In genomic region chr10:52025821-52026220, GRCm38 (mm10) we compare ENCODE assay signal across 34 mouse cellular contexts. TPM values are rescaled to one million over a fixed set of nuclear protein-coding genes. Genes with fewer than 3 reads are reported as not detected.
DNase-seq lines count a peak whose midpoint lies in the region; ATAC-seq and TF ChIP-seq lines count a peak whose summit lies in the region.
"Had no signal": no experiment of that assay in that cellular context is flagged by ENCODE, and none has a peak within 500 bp of the region (broad histone marks: within the 10 kb centered on the region; RNA-seq: fewer than 3 reads in every experiment).

No protein-coding gene starts in this region.

- H3K9me3 ChIP-seq in limb, embryonic 13.5 days: no peaks in the 10 kb centered on the region
- H3K9me3 ChIP-seq in limb, embryonic 10.5 days (replicated peaks): no peaks in the 10 kb centered on the region
- no peaks in the 10 kb centered on the region for H3K9me3 ChIP-seq in neural tube, embryonic 11.5 days (ENCODE audit: control insufficient read depth, low read length)
- no peaks in the 10 kb centered on the region for H3K9me3 ChIP-seq in neural tube, embryonic 15.5 days (replicated peaks)
- H3K9me3 ChIP-seq: embryonic facial prominence, embryonic 10.5 days; embryonic facial prominence, embryonic 13.5 days; forebrain, embryonic 13.5 days; G1E; heart, embryonic 10.5 days; heart, embryonic 13.5 days; hindbrain, embryonic 15.5 days had no signal

- H3K9ac ChIP-seq in limb, embryonic 13.5 days: no peak overlapping the region
- H3K9ac ChIP-seq in neural tube, embryonic 11.5 days (ENCODE audit: low read length): no peak overlapping the region
- H3K9ac ChIP-seq in neural tube, embryonic 15.5 days (replicated peaks): no peak overlapping the region
- H3K9ac ChIP-seq: embryonic facial prominence, embryonic 13.5 days; forebrain, embryonic 13.5 days; heart, embryonic 13.5 days; hindbrain, embryonic 15.5 days had no signal

- H3K4me2 ChIP-seq in limb, embryonic 13.5 days (replicated peaks): 0 out of 2 replicates have a peak overlapping the region, but pooled peaks have one; percentile 7
- no peak overlapping the region for H3K4me2 ChIP-seq in neural tube, embryonic 11.5 days (ENCODE audit: low read depth)
- no peak overlapping the region for H3K4me2 ChIP-seq in neural tube, embryonic 15.5 days
- H3K4me2 ChIP-seq: embryonic facial prominence, embryonic 13.5 days; forebrain, embryonic 13.5 days; heart, embryonic 13.5 days; hindbrain, embryonic 15.5 days had no signal

- intact Hi-C loops in gastrocnemius, adult 2 months (cut with DNase I): loop anchor here (2.0 to 5.0 kb wide), 2 partner anchors 47 to 234 kb away; no protein-coding TSS in a partner anchor

- H3K36me3 ChIP-seq in limb, embryonic 13.5 days: no peaks in the 10 kb centered on the region
- H3K36me3 ChIP-seq in limb, embryonic 10.5 days: no peaks in the 10 kb centered on the region
- no peaks in the 10 kb centered on the region for H3K36me3 ChIP-seq in neural tube, embryonic 11.5 days (ENCODE audit: control insufficient read depth, insufficient read depth, low read length)
- no peaks in the 10 kb centered on the region for H3K36me3 ChIP-seq in neural tube, embryonic 15.5 days
- H3K36me3 ChIP-seq: embryonic facial prominence, embryonic 10.5 days; embryonic facial prominence, embryonic 13.5 days; G1E; heart, embryonic 10.5 days; heart, embryonic 13.5 days; hindbrain, embryonic 15.5 days had no signal

- H3K27ac ChIP-seq in gastrocnemius, adult 2 months: peak overlapping the region; percentile 89
- no peak overlapping the region for H3K27ac ChIP-seq in limb, embryonic 13.5 days
- no peak overlapping the region for H3K27ac ChIP-seq in limb, embryonic 10.5 days
- H3K27ac ChIP-seq in neural tube, embryonic 11.5 days (ENCODE audit: low read depth, low read length): no peak overlapping the region
- H3K27ac ChIP-seq in neural tube, embryonic 15.5 days (replicated peaks): no peak overlapping the region
- H3K27ac ChIP-seq: embryonic facial prominence, embryonic 10.5 days; embryonic facial prominence, embryonic 13.5 days; forebrain, embryonic 13.5 days; heart, adult 2 months; heart, embryonic 10.5 days; heart, embryonic 13.5 days; hindbrain, embryonic 15.5 days had no signal

- no peak for TF ChIP-seq CTCF in gastrocnemius, adult 2 months (IDR thresholded peaks at IDR 0.05)

- peak overlapping the region; percentile 85 for H3K4me3 ChIP-seq in gastrocnemius, adult 2 months
- no peak overlapping the region for H3K4me3 ChIP-seq in limb, embryonic 13.5 days
- no peak overlapping the region for H3K4me3 ChIP-seq in limb, embryonic 10.5 days
- no peak overlapping the region for H3K4me3 ChIP-seq in neural tube, embryonic 11.5 days (ENCODE audit: low read depth, low read length)
- H3K4me3 ChIP-seq in neural tube, embryonic 15.5 days (replicated peaks): no peak overlapping the region
- H3K4me3 ChIP-seq: embryonic facial prominence, embryonic 10.5 days; embryonic facial prominence, embryonic 13.5 days; erythroblast, embryonic 14.5 days; forebrain, embryonic 13.5 days; heart, adult 2 months; heart, embryonic 10.5 days; heart, embryonic 13.5 days; hindbrain, embryonic 15.5 days had no signal

- ATAC-seq in limb, embryonic 13.5 days (ENCODE audit: low FRiP score, low read depth): no peak
- ATAC-seq in neural tube, embryonic 11.5 days (ENCODE audit: insufficient read depth, low FRiP score, low TSS enrichment): no peak
- no peak for ATAC-seq in neural tube, embryonic 15.5 days (ENCODE audit: low FRiP score)
- ATAC-seq: forebrain, embryonic 13.5 days; forebrain, embryonic 16.5 days; intestine, postnatal 0 days; Patski had no signal

- WGBS in limb, embryonic 13.5 days: 10% methylated on average over 7 of the region's 7 CpGs
- WGBS in limb, embryonic 10.5 days: 4% methylated on average over 7 of the region's 7 CpGs
- WGBS in neural tube, embryonic 11.5 days: 7% methylated on average over 7 of the region's 7 CpGs
- 7% methylated on average over 7 of the region's 7 CpGs for WGBS in neural tube, embryonic 15.5 days

- peaks cover 96% of the 10 kb centered on the region for H3K27me3 ChIP-seq in limb, embryonic 13.5 days
- H3K27me3 ChIP-seq in limb, embryonic 10.5 days (ENCODE audit: low read depth, poor library complexity, severe bottlenecking): peaks cover 100% of the 10 kb centered on the region
- peaks cover 92% of the 10 kb centered on the region for H3K27me3 ChIP-seq in neural tube, embryonic 11.5 days (ENCODE audit: control insufficient read depth, insufficient read depth, low read length)
- peaks cover 96% of the 10 kb centered on the region for H3K27me3 ChIP-seq in neural tube, embryonic 15.5 days (replicated peaks)
- H3K27me3 ChIP-seq: CH12.LX had no signal

- peaks cover 25% of the 10 kb centered on the region for H3K4me1 ChIP-seq in limb, embryonic 13.5 days
- peaks cover 25% of the 10 kb centered on the region for H3K4me1 ChIP-seq in limb, embryonic 10.5 days
- peaks cover 11% of the 10 kb centered on the region; the same call in 1 of the 2 replicates for H3K4me1 ChIP-seq in neural tube, embryonic 11.5 days (ENCODE audit: control insufficient read depth, insufficient read depth, low read length)
- peaks cover 27% of the 10 kb centered on the region for H3K4me1 ChIP-seq in neural tube, embryonic 15.5 days

- DNase-seq in embryo, embryonic 10.5 days (ENCODE audit: low spot score): peak; percentile 27
- DNase-seq in embryo, embryonic 11 days: no peak
- no peak for DNase-seq in gastrocnemius, adult 2 months
- DNase-seq in gastrocnemius, adult 8-10 months (ENCODE audit: low spot score in 2 of 2): no peak
- no peak for DNase-seq in limb, embryonic 10.5 days (ENCODE audit: low spot score)
- peak; percentile 17 for DNase-seq in neural tube, embryonic 11.5 days (ENCODE audit: low spot score)
- DNase-seq: adrenal gland, postnatal 10 days; adrenal gland, postnatal 36 days; cerebellum, adult 11 months; cerebellum, adult 2 months; cerebellum, adult 9-11 months; cerebellum, postnatal 25 days; gastrocnemius, postnatal 10 days; gastrocnemius, postnatal 36 days; heart, adult 2 months; heart, postnatal 14 days; heart, postnatal 4 days had no signal

RNA-seq across cellular contexts. Expression of gene Vgll2, which starts 3.5 kb away (rescaled TPM):
- 100 to 1,000 TPM in 1 of 2 experiments, 10 to 100 TPM in 1; 56.7 to 205 TPM for total RNA-seq in gastrocnemius, adult 2 months (2021)
- total RNA-seq in gastrocnemius, adult 8-10 months (2022): 100 to 1,000 TPM in 2 of 4 experiments, 10 to 100 TPM in 2; 71.6 to 102 (median 86.6) TPM
- polyA plus RNA-seq in limb, embryonic 13.5 days (2015; fragmentation: Nextera tagmentation; extraction: Ambion mirVana): 31.1 and 31.9 TPM in 2 replicates
- polyA plus RNA-seq in limb, embryonic 10.5 days (2016; fragmentation: Nextera tagmentation; extraction: Ambion mirVana): 1.2 and 4.2 TPM in 2 replicates
- 10.9 and 11.0 TPM in 2 replicates for polyA plus RNA-seq in neural tube, embryonic 11.5 days (2014; fragmentation: Nextera tagmentation; extraction: Ambion mirVana)
- polyA plus RNA-seq in neural tube, embryonic 15.5 days (2015; fragmentation: Nextera tagmentation; extraction: Ambion mirVana): 1.9 and 3.1 TPM in 2 replicates
- total RNA-seq: adrenal gland, postnatal 36 days; CH12.LX; common myeloid progenitor, adult 5-6 weeks; G1E; granulocyte monocyte progenitor cell, adult 5-6 weeks; heart, postnatal 14 days; heart, postnatal 4 days had no signal
- polyA plus RNA-seq: cerebellum, adult 2 months; erythroblast, embryonic 14.5 days; G1E; intestine, embryonic 14.5 days; intestine, postnatal 0 days; Patski had no signal

Comparison
In these comparisons a context has a peak if more than half of its experiments do, and no peak if none do; other contexts are left out.
1. DNase-seq: peak in embryo, embryonic 10.5 days (single experiment) and neural tube, embryonic 11.5 days (single experiment); none in embryo, embryonic 11 days (single experiment), gastrocnemius, adult 2 months (single experiment), gastrocnemius, adult 8-10 months (0 of 2) and limb, embryonic 10.5 days (single experiment).